Mouse (Mus musculus) olfactory bulb, adult 2 months (tissue): Measurements from ENCODE around the gene Luc7l3.

Experiments used
- CTCF ChIP-seq: fragments of 200-500 bp; IDR thresholded peaks from 2 replicates; pipeline ENCODE4 v1.5.1; 2012; ENCODE audit warnings: low read depth, mild to moderate bottlenecking, low read length, moderate library complexity; ENCODE audit not compliant: insufficient read depth
- POLR2A ChIP-seq: fragments of 200-500 bp; IDR thresholded peaks from 2 replicates; pipeline ENCODE4 v1.6.1; 2012; ENCODE audit warnings: mild to moderate bottlenecking, low read depth, low read length, moderate library complexity; ENCODE audit not compliant: insufficient read depth

DNA sequence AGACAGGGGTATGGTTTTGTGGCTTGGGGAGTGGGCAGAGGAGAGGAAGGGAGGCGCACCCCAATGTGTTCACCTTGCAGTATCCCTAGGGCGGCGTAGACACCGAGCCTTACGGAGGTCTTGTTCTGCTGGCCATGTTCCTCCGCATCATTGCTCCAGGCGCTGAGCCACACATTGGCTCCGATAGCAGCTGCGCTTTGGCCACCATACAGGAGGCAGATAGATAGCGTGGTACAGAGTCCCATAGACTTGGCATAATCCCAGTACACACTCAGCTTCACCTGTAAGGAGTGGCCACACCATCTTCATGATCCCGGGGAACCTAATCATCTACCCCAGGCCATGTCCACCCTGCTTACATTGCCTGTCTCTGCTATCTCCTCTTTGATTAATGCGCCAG lies 37.4 kb upstream of the Luc7l3 start:
- no peak for TF ChIP-seq POLR2A
- TF ChIP-seq CTCF, result no peak
